Comparison of ENCODE assay signal across 10 mouse cellular contexts in the genomic region with DNA sequence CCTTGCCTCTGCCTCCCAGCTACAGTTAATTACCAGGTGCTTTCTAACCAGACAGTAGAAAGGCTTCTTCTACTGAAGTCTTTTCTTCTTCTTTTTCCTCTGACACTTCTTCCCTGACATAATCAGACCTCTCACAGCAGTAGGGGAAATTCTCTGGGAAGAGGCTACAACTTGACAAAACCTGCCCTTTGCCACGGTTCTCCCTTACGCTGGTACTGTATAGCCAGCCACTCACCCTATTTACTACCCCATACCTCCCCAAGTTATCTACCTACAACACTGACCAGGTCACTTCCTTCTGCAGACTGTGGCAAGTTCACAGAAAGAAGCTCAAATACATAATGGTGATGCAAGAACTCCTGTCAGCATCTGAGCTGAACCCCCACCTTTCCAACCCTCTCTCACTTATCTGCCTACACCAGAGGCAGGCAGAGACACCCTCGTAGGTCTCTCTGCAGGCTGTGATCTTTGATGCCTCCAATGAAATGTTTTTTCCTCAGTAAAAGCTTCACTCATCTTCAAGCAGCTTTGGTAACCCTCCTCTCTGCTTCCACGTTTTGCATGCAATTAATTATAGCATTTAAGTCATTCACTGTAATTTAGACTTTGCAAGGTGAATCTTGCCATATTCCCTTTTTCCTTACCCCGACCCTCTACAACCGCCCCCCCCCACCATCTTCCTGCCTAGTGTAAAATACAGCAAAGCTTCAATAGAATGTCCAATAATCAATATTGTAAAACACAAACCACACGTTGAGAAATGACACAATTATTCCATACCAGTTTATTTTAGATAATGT. TPM values are rescaled to one million over a fixed set of nuclear protein-coding genes. Genes with fewer than 3 reads are reported as not detected.
DNase-seq lines count a peak whose midpoint lies in the region; ATAC-seq and TF ChIP-seq lines count a peak whose summit lies in the region.
"Had no signal": no experiment of that assay in that cellular context is flagged by ENCODE, and none has a peak within 500 bp of the region (broad histone marks: within the 10 kb centered on the region; RNA-seq: fewer than 3 reads in every experiment).

No protein-coding gene starts in this region.

- peaks cover 14% of the 10 kb centered on the region for H3K4me1 ChIP-seq in midbrain, embryonic 11.5 days (ENCODE audit: control insufficient read depth, insufficient read depth, low read length)
- peaks cover 42% of the 10 kb centered on the region for H3K4me1 ChIP-seq in midbrain, embryonic 10.5 days
- peaks cover 4% of the 10 kb centered on the region; the same call in 1 of the 2 replicates for H3K4me1 ChIP-seq in embryonic fibroblast, embryonic 13.5 days (ENCODE audit: control insufficient read depth, insufficient read depth, low read length)
- peaks cover 33% of the 10 kb centered on the region for H3K4me1 ChIP-seq in liver, embryonic 15.5 days (replicated peaks)

- no peak for ATAC-seq in midbrain, embryonic 11.5 days (ENCODE audit: low FRiP score)
- ATAC-seq in liver, embryonic 15.5 days (ENCODE audit: insufficient read depth) = peak; percentile 46

- H3K9ac ChIP-seq in midbrain, embryonic 11.5 days (ENCODE audit: low read length) = no peak overlapping the region; the same call in 1 of the 2 replicates
- H3K9ac ChIP-seq in liver, embryonic 15.5 days = peak overlapping the region; percentile 72

- TF ChIP-seq POLR2A in embryonic fibroblast, embryonic 13.5 days (IDR thresholded peaks at IDR 0.05; ENCODE audit: low read depth, low read length) = peak; percentile 45; the same call in 1 of the 2 replicates

- no peak overlapping the region for H3K4me2 ChIP-seq in midbrain, embryonic 11.5 days
- peak overlapping the region; percentile 72 for H3K4me2 ChIP-seq in liver, embryonic 15.5 days

- H3K27ac ChIP-seq in midbrain, embryonic 11.5 days (ENCODE audit: low read depth, low read length) = no peak overlapping the region
- H3K27ac ChIP-seq in midbrain, embryonic 10.5 days (replicated peaks) = no peak overlapping the region
- H3K27ac ChIP-seq in embryonic fibroblast, embryonic 13.5 days (ENCODE audit: insufficient read depth, low read length) = peak overlapping the region; percentile 27
- peak overlapping the region; percentile 96 for H3K27ac ChIP-seq in liver, embryonic 15.5 days (replicated peaks)

- H3K27me3 ChIP-seq in midbrain, embryonic 11.5 days (ENCODE audit: control insufficient read depth, insufficient read depth, low read length) = peaks cover 2% of the 10 kb centered on the region; the same call in 1 of the 2 replicates
- H3K27me3 ChIP-seq in midbrain, embryonic 10.5 days (ENCODE audit: low read depth, poor library complexity, severe bottlenecking) = peaks cover 41% of the 10 kb centered on the region
- H3K27me3 ChIP-seq in liver, embryonic 15.5 days = no peaks in the 10 kb centered on the region

- peak; percentile 49 for DNase-seq in midbrain, embryonic 11.5 days (ENCODE audit: low spot score, missing footprints)
- no peak for DNase-seq in midbrain, embryonic 10.5 days (ENCODE audit: low spot score)
- DNase-seq in spleen, postnatal 36 days (ENCODE audit: low spot score in 2 of 2) = peak; percentile 53 to 73
- no peak for DNase-seq in testis, postnatal 10 days (ENCODE audit: low spot score)
- no peak for DNase-seq in urinary bladder, postnatal 14 days (ENCODE audit: low spot score)
- no peak for DNase-seq in gastrocnemius, postnatal 25 days
- DNase-seq: heart, postnatal 10 days; left cerebral cortex, postnatal 4 days had no signal

- H3K9me3 ChIP-seq in midbrain, embryonic 11.5 days (ENCODE audit: control insufficient read depth, low read length) = no peaks in the 10 kb centered on the region
- no peaks in the 10 kb centered on the region for H3K9me3 ChIP-seq in midbrain, embryonic 10.5 days (replicated peaks)
- no peaks in the 10 kb centered on the region for H3K9me3 ChIP-seq in liver, embryonic 15.5 days (replicated peaks)

- no peak for TF ChIP-seq CTCF in embryonic fibroblast, embryonic 13.5 days (IDR thresholded peaks at IDR 0.05; ENCODE audit: borderline replicate concordance, insufficient read depth, low read length)

- H3K36me3 ChIP-seq in midbrain, embryonic 11.5 days (ENCODE audit: control insufficient read depth, insufficient read depth, low read length) = no peaks in the 10 kb centered on the region
- no peaks in the 10 kb centered on the region for H3K36me3 ChIP-seq in midbrain, embryonic 10.5 days
- peaks cover 8% of the 10 kb centered on the region; the same call in 1 of the 2 replicates for H3K36me3 ChIP-seq in liver, embryonic 15.5 days (replicated peaks)

- H3K4me3 ChIP-seq in midbrain, embryonic 11.5 days (ENCODE audit: low read depth, low read length) = no peak overlapping the region
- no peak overlapping the region for H3K4me3 ChIP-seq in midbrain, embryonic 10.5 days
- no peak overlapping the region for H3K4me3 ChIP-seq in embryonic fibroblast, embryonic 13.5 days (ENCODE audit: insufficient read depth, low read length)
- peak overlapping the region; percentile 60 for H3K4me3 ChIP-seq in liver, embryonic 15.5 days (replicated peaks)

- WGBS in midbrain, embryonic 11.5 days = 53% methylated on average over 7 of the region's 7 CpGs
- 46% methylated on average over 7 of the region's 7 CpGs for WGBS in midbrain, embryonic 10.5 days
- WGBS in liver, embryonic 15.5 days (ENCODE audit: insufficient replicate concordance) = 17% methylated on average over 7 of the region's 7 CpGs

RNA-seq across cellular contexts. Expression of a gene that starts 2.7 kb away (rescaled TPM):
- polyA plus RNA-seq in midbrain, embryonic 11.5 days (2014; fragmentation: Nextera tagmentation; extraction: Ambion mirVana) = 13.2 and 16.5 TPM in 2 replicates
- 14.8 and 15.3 TPM in 2 replicates for polyA plus RNA-seq in midbrain, embryonic 10.5 days (2016; fragmentation: Nextera tagmentation; extraction: Ambion mirVana)
- polyA plus RNA-seq in embryonic fibroblast, embryonic 13.5 days (2011; ENCODE audit: insufficient read length, low read depth, missing spikeins) = 59.5 and 69.2 TPM in 2 replicates
- polyA plus RNA-seq in liver, embryonic 15.5 days (2015; fragmentation: Nextera tagmentation; extraction: Ambion mirVana) = 64.3 and 72.9 TPM in 2 replicates
- 10 to 100 TPM; 32.5 to 36.8 TPM for total RNA-seq in gastrocnemius, postnatal 25 days (2021)

Comparison
In these comparisons a context has a peak if more than half of its experiments do, and no peak if none do; other contexts are left out.
1. DNase-seq: peak in midbrain, embryonic 11.5 days (single experiment) and spleen, postnatal 36 days (2 of 2); none in midbrain, embryonic 10.5 days (single experiment), testis, postnatal 10 days (single experiment), urinary bladder, postnatal 14 days (single experiment) and gastrocnemius, postnatal 25 days (single experiment).
2. H3K27ac ChIP-seq: peak in embryonic fibroblast, embryonic 13.5 days (single experiment) and liver, embryonic 15.5 days (single experiment); none in midbrain, embryonic 11.5 days (single experiment) and midbrain, embryonic 10.5 days (single experiment).